Mouse (Mus musculus) liver, postnatal 0 days (tissue): ENCODE measurements around the gene Zfyve19. TPM values are rescaled to one million over a fixed set of nuclear protein-coding genes. Genes with fewer than 3 reads are reported as not detected.

ENCODE experiments used
- ATAC-seq: fragments of 200-750 bp; cut with Nextera tagmentation; 2 replicates; pipeline ENCODE4 v1.8.0; 2017; ENCODE audit warnings: mild to moderate bottlenecking, moderate library complexity
- DNase-seq: peaks from one replicate; pipeline ENCODE4 v3.0.0-alpha.2; 2016
- H3K27ac ChIP-seq: fragments of 300-500 bp; sonication (generic); 2 replicates; pipeline ENCODE4 v1.5.1; 2014; ENCODE audit warnings: antibody characterized with exemption, moderate library complexity, mild to moderate bottlenecking, low read depth
- H3K27me3 ChIP-seq: fragments of 300-500 bp; sonication (generic); 2 replicates; pipeline ENCODE4 v1.6.1; 2014; ENCODE audit warnings: low read length, control low read depth, mixed read lengths; ENCODE audit not compliant: insufficient read depth
- H3K36me3 ChIP-seq: fragments of 300-500 bp; sonication (generic); replicated peaks from 2 replicates; pipeline ENCODE4 v1.6.1; 2014; ENCODE audit warnings: mild to moderate bottlenecking, control low read depth, low read length, moderate library complexity, mixed read lengths; ENCODE audit not compliant: insufficient read depth
- H3K4me1 ChIP-seq: fragments of 300-500 bp; sonication (generic); 2 replicates; pipeline ENCODE4 v1.6.1; 2014; ENCODE audit warnings: antibody characterized with exemption, mild to moderate bottlenecking, control low read depth; ENCODE audit not compliant: insufficient read depth
- H3K4me2 ChIP-seq: fragments of 300-500 bp; sonication (generic); 2 replicates; pipeline ENCODE4 v1.6.1; 2014; ENCODE audit warnings: low read depth, mild to moderate bottlenecking, low read length, moderate library complexity, mixed read lengths
- H3K4me3 ChIP-seq: fragments of 300-500 bp; sonication (generic); 2 replicates; pipeline ENCODE4 v1.5.1; 2014; ENCODE audit warnings: low read depth, low read length
- H3K9ac ChIP-seq: fragments of 300-500 bp; sonication (generic); replicated peaks from 2 replicates; pipeline ENCODE4 v1.6.1; 2014; ENCODE audit warnings: mild to moderate bottlenecking, moderate library complexity
- H3K9me3 ChIP-seq: fragments of 300-500 bp; sonication (generic); 2 replicates; pipeline ENCODE4 v1.6.1; 2016; ENCODE audit warnings: mild to moderate bottlenecking, control low read depth, low read length, mixed read lengths
- CTCF ChIP-seq: sonication (generic); IDR thresholded peaks from 2 replicates; pipeline ENCODE4 v1.5.1; 2016; ENCODE audit warnings: antibody characterized with exemption, low read depth
- EP300 ChIP-seq: IDR thresholded peaks from 2 replicates; pipeline ENCODE4 v1.6.1; 2016; ENCODE audit warnings: antibody characterized with exemption, low read depth, mild to moderate bottlenecking
- WGBS: fragments of 180-500 bp; shearing (Covaris S2); extraction: QIAGEN DNeasy Blood & Tissue Kit; methylation state at CpG from one replicate; pipeline ENCODE4 v1.1.7; 2014; ENCODE audit not compliant: insufficient replicate concordance; 5-methylcytosine and 5-hydroxymethylcytosine counted together
- polyA plus RNA-seq: library from polyadenylated mRNA; unstranded; fragments of >200 nt; fragmentation: Nextera tagmentation; extraction: Ambion mirVana; gene quantifications from 2 replicates; pipeline ENCODE4 v1.2.1, GENCODE M21; 2015

Gene Zfyve19
- polyA plus RNA-seq, 1 experiment from 2014 or later: 18.4 TPM

GRCm38 (mm10) chr2:119198934-119199333 is 9.5 kb upstream of the Zfyve19 start:
- Histone ChIP-seq H3K36me3 (no peaks in the 10 kb centered on the region), H3K27me3 (no peaks in the 10 kb centered on the region), H3K9me3 (no peaks in the 10 kb centered on the region), H3K4me1 (no peaks in the 10 kb centered on the region; the same call in 1 of the 2 replicates), H3K4me2 (no peak overlapping the region), H3K9ac (no peak overlapping the region), H3K4me3 (no peak overlapping the region), H3K27ac (no peak overlapping the region)
- DNase-seq: no peak
- 72% methylated on average over 3 of the region's 3 CpGs for WGBS
- no peak for ATAC-seq
- no peak for TF ChIP-seq CTCF
- no peak for TF ChIP-seq EP300

DNA sequence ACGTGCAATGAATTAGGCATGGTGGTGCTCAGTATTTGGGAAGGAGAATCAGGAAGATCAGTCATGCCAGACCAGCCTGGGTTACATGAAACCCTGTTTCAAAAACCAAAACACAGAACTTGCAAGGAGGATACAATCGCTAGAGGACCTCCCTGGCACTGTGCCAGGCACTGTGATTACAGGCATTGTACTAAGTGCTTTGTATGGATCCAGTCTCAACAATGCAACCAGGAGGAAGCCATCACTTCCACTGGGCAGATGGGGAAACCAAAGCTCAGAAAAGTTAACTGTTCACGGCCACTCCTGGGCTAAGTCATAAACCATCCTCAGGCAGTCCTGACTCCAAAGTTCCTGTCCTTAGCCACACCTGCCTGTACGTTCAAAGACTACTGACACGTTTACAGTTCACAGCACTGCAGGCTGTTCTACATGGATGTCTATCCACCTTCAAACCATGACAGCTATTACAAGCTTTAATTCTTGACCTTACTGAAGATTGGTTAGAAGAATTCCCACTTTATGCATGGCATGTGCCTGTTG is 5.4 kb upstream of the Zfyve19 start:
- no peak for ATAC-seq
- no peak overlapping the region for H3K4me2 ChIP-seq
- H3K27me3 ChIP-seq: no peaks in the 10 kb centered on the region
- no peak overlapping the region for H3K4me3 ChIP-seq
- no peaks in the 10 kb centered on the region for H3K36me3 ChIP-seq
- no peak overlapping the region for H3K27ac ChIP-seq
- TF ChIP-seq EP300: no peak
- no peak for TF ChIP-seq CTCF
- H3K9ac ChIP-seq: no peak overlapping the region
- no peaks in the 10 kb centered on the region for H3K9me3 ChIP-seq
- H3K4me1 ChIP-seq: peaks cover 6% of the 10 kb centered on the region
- peak; percentile 42 for DNase-seq
- WGBS: 59% methylated on average over 5 of the region's 5 CpGs

GRCm38 (mm10) chr2:119203871-119204460 is 4.5 kb upstream of the Zfyve19 start:
- no peaks in the 10 kb centered on the region for H3K36me3 ChIP-seq
- peaks cover 6% of the 10 kb centered on the region; the same call in 1 of the 2 replicates for H3K4me1 ChIP-seq
- H3K4me3 ChIP-seq: no peak overlapping the region
- H3K27ac ChIP-seq: no peak overlapping the region
- TF ChIP-seq EP300 (no peak), CTCF (no peak)
- DNase-seq (no peak), ATAC-seq (no peak)
- WGBS: 74% methylated on average over 4 of the region's 4 CpGs
- no peaks in the 10 kb centered on the region for H3K9me3 ChIP-seq
- no peaks in the 10 kb centered on the region for H3K27me3 ChIP-seq
- no peak overlapping the region for H3K4me2 ChIP-seq
- H3K9ac ChIP-seq: no peak overlapping the region

- Histone ChIP-seq H3K27me3 (no peaks in the 10 kb centered on the region), H3K36me3 (peaks cover 22% of the 10 kb centered on the region), H3K9me3 (no peaks in the 10 kb centered on the region), H3K4me3 (peak overlapping the region; percentile 89), H3K4me2 (peak overlapping the region; percentile 72), H3K4me1 (peaks cover 14% of the 10 kb centered on the region), H3K27ac (peak overlapping the region; percentile 92), H3K9ac (peak overlapping the region; percentile 75)
- 14% methylated on average over 6 of the region's 6 CpGs for WGBS
- no peak for TF ChIP-seq CTCF
- DNase-seq (peak; percentile 15), ATAC-seq (no peak)
These were observed 465 bp upstream of the Zfyve19 start for GRCm38 (mm10) chr2:119207961-119208343.

DNA sequence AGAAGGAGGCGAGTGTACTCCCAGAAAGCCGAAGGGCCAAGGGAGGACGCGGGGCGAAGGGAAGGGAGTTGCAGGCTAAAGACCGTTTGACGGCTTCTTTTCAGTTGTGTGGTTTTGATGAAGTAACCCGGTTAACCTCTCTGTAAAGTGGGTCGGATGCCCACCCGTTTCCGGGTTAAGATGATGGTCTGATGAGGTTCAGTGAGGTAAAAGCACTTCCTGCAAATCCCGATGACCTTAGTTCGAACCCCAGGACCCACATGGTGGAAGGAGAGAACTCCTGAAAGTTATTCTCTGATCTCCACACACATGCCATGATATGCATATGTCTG is 725 bp downstream of the Zfyve19 start:
- H3K4me1 ChIP-seq: peaks cover 14% of the 10 kb centered on the region
- H3K9ac ChIP-seq: peak overlapping the region; percentile 75
- TF ChIP-seq CTCF (no peak), EP300 (no peak)
- H3K36me3 ChIP-seq: peaks cover 22% of the 10 kb centered on the region
- 0% methylated on average over 13 of the region's 13 CpGs for WGBS
- no peaks in the 10 kb centered on the region for H3K9me3 ChIP-seq
- peak overlapping the region; percentile 89 for H3K4me3 ChIP-seq
- H3K27ac ChIP-seq: peak overlapping the region; percentile 69; the same call in 1 of the 2 replicates
- H3K4me2 ChIP-seq: peak overlapping the region; percentile 93
- ATAC-seq (no peak), DNase-seq (no peak)
- no peaks in the 10 kb centered on the region for H3K27me3 ChIP-seq

DNA sequence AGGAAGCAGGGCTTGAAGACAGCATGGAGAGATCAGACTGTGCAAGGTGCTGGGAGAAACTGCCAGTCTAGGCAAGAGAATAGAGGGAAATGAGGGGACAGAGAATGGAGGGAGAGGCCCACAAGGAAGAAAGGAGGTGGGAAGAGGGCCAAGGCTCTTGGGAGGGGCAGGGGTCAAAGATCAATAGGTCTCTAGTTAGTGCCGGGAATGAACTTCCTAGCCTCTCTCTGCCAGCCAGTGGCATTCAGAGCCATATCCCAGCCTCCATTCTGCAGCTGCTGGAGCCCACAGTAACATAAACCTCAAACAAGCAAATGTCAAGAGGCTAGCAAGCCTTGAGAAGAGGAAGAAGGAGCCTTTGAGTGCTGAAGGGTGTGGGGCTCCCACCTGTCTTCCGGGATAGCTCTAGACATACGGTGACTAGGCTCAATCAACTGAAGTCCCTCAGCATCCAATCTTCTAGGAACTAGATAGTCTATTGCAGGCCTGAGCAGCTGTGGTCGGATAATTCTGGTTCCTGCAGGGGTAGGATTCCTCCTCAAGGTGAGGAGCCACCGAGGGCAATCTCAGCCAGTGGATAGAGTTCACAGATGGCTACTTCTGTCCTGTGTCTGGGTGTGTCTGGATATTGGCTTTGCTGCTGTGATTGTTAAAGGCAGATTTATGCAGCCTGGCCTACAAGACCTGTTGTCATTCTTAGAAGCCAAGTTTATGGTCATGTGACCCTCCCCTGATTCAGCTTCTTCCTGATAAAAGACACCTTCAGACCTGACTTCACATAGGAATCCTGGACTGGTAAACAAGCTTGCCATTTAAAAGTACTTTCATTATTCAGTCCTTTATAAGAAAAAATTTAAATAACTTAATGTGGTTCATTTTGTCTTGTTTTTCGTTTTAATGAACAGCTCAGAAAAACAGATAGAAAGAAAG is 21.6 kb downstream of the Zfyve19 start, which contains the start of gene Ppp1r14d:
Gene Ppp1r14d (minus strand): TSS at position 132 of the 930 bp plus-strand sequence.
- DNase-seq (no peak), ATAC-seq (no peak)
- H3K4me3 ChIP-seq: no peak within 1 kb of the TSS
- WGBS: 68% methylated on average over 6 of the region's 6 CpGs
- no peak within 1 kb of the TSS for H3K9ac ChIP-seq
- no peak within 1 kb of the TSS for H3K4me2 ChIP-seq
- no peak within 1 kb of the TSS for H3K27ac ChIP-seq
- TF ChIP-seq EP300 (no peak), CTCF (no peak)
- peaks cover 2% of the 10 kb centered on the region; the same call in 1 of the 2 replicates for H3K27me3 ChIP-seq
- no peaks in the 10 kb centered on the region for H3K36me3 ChIP-seq
- H3K4me1 ChIP-seq: no peaks in the 10 kb centered on the region
- no peaks in the 10 kb centered on the region for H3K9me3 ChIP-seq
